Mouse (Mus musculus) CH12.LX (cell line): ENCODE results near the gene Rnf123. TPM values are rescaled to one million over a fixed set of nuclear protein-coding genes. Genes with fewer than 3 reads are reported as not detected.

Source experiments
- DNase-seq: peaks from one replicate; pipeline ENCODE4 v3.0.0-alpha.2; 2013; ENCODE audit errors: extremely low read depth
- H3K27ac ChIP-seq: 2 replicates; pipeline ENCODE4 v1.5.1; 2012; ENCODE audit warnings: low read depth, mild to moderate bottlenecking, control low read depth, moderate library complexity; ENCODE audit not compliant: insufficient read depth
- H3K27me3 ChIP-seq: replicated peaks from 2 replicates; pipeline ENCODE3; 2012; ENCODE audit warnings: inconsistent platforms
- H3K36me3 ChIP-seq, 2 experiments: replicated peaks in 1 of 2; 2 replicates each; pipeline versions ENCODE3 to v1.6.1; 2012; ENCODE audit warnings: inconsistent platforms in 1 of 2, low read length in 1 of 2, mild to moderate bottlenecking in 1 of 2, mixed read lengths in 1 of 2, moderate library complexity in 1 of 2; ENCODE audit not compliant: control insufficient read depth in 1 of 2, insufficient read depth in 1 of 2
- H3K4me1 ChIP-seq, 2 experiments: 2 replicates each; pipeline ENCODE4 v1.6.1; 2012; ENCODE audit warnings: inconsistent platforms in 1 of 2, moderate library complexity in 1 of 2; ENCODE audit not compliant: insufficient read depth in 2 of 2, control insufficient read depth in 1 of 2
- H3K4me2 ChIP-seq: 2 replicates; pipeline ENCODE4 v1.6.1; 2012; ENCODE audit warnings: low read depth, mild to moderate bottlenecking, control low read depth; ENCODE audit not compliant: poor library complexity, insufficient read depth, severe bottlenecking
- H3K4me3 ChIP-seq, 3 experiments: fragments of 150-350 bp in 1 of 3; sonication (generic) in 1 of 3; replicated peaks in 1 of 3; 2 replicates each; pipeline versions ENCODE3 to v1.5.1; 2011 to 2012; ENCODE audit warnings: low read depth in 2 of 3, low read length in 2 of 3, mild to moderate bottlenecking in 2 of 3, moderate library complexity in 2 of 3, control low read depth in 1 of 3, improper control_type of control experiment in 1 of 3, inconsistent platforms in 1 of 3, mixed read lengths in 1 of 3; ENCODE audit not compliant: poor library complexity in 1 of 3
- H3K79me2 ChIP-seq: replicated peaks from 2 replicates; pipeline ENCODE4 v1.6.1; 2012; ENCODE audit warnings: mild to moderate bottlenecking, moderate library complexity; ENCODE audit not compliant: control insufficient read depth, poor library complexity, insufficient read depth, severe bottlenecking; ENCODE audit errors: extremely low read depth
- H3K9ac ChIP-seq: 2 replicates; pipeline ENCODE4 v1.6.1; 2012; ENCODE audit warnings: low read depth, mild to moderate bottlenecking, control low read depth, moderate library complexity; ENCODE audit not compliant: insufficient read depth
- H3K9me3 ChIP-seq: replicated peaks from 2 replicates; pipeline ENCODE3; 2012; ENCODE audit warnings: low read length, inconsistent platforms, mixed read lengths
- CTCF ChIP-seq, 2 experiments: IDR thresholded peaks in 1 of 2; conservative IDR thresholded peaks in 1 of 2; 2 replicates each; pipeline ENCODE4 v1.5.1; 2011 to 2012; ENCODE audit warnings: low read depth in 2 of 2, low read length in 2 of 2, improper control_type of control experiment in 1 of 2, inconsistent platforms in 1 of 2, mild to moderate bottlenecking in 1 of 2, moderate library complexity in 1 of 2
- ELF1 ChIP-seq: IDR thresholded peaks from 2 replicates; pipeline ENCODE4 v1.6.1; 2014; ENCODE audit warnings: low read depth, mild to moderate bottlenecking, inconsistent platforms, low read length, improper control_type of control experiment
- EP300 ChIP-seq: IDR thresholded peaks from 2 replicates; pipeline ENCODE4 v1.6.1; 2011; ENCODE audit warnings: low read length, improper control_type of control experiment
- HCFC1 ChIP-seq: IDR thresholded peaks from 2 replicates; pipeline ENCODE4 v1.6.1; 2012; ENCODE audit warnings: low read depth, mild to moderate bottlenecking, inconsistent platforms, low read length, improper control_type of control experiment
- IRF4 ChIP-seq: IDR thresholded peaks from 2 replicates; pipeline ENCODE4 v1.6.1; 2014; ENCODE audit warnings: low read depth, mild to moderate bottlenecking, inconsistent platforms, low read length, improper control_type of control experiment
- JUN ChIP-seq: IDR thresholded peaks from 2 replicates; pipeline ENCODE4 v1.6.1; 2011; ENCODE audit warnings: low read depth, mild to moderate bottlenecking, low read length, improper control_type of control experiment, moderate library complexity; ENCODE audit not compliant: insufficient read depth
- KAT2A ChIP-seq: IDR thresholded peaks from 2 replicates; pipeline ENCODE4 v1.6.1; 2012; ENCODE audit warnings: low read length, improper control_type of control experiment, inconsistent platforms; ENCODE audit not compliant: insufficient replicate concordance
- MAX ChIP-seq: IDR thresholded peaks from 2 replicates; pipeline ENCODE4 v1.6.1; 2011; ENCODE audit warnings: low read length, improper control_type of control experiment
- MEF2A ChIP-seq: IDR thresholded peaks from 2 replicates; pipeline ENCODE4 v1.6.1; 2014; ENCODE audit warnings: low read depth, mild to moderate bottlenecking, inconsistent platforms, low read length, improper control_type of control experiment, borderline replicate concordance
- MYC ChIP-seq: IDR thresholded peaks from 2 replicates; pipeline ENCODE4 v1.6.1; 2011; ENCODE audit warnings: low read depth, mild to moderate bottlenecking, improper control_type of control experiment, low read length
- NRF1 ChIP-seq: IDR thresholded peaks from 2 replicates; pipeline ENCODE4 v1.6.1; 2014; ENCODE audit warnings: low read depth, mild to moderate bottlenecking, inconsistent platforms, low read length, improper control_type of control experiment, moderate library complexity
- POLR2AphosphoS2 ChIP-seq: IDR thresholded peaks from 2 replicates; pipeline ENCODE4 v1.6.1; 2011; ENCODE audit warnings: low read depth, low read length, improper control_type of control experiment
- RAD21 ChIP-seq: IDR thresholded peaks from 2 replicates; pipeline ENCODE4 v1.6.1; 2011; ENCODE audit warnings: low read depth, mild to moderate bottlenecking, low read length, improper control_type of control experiment, moderate library complexity
- SMC3 ChIP-seq: IDR thresholded peaks from 2 replicates; pipeline ENCODE4 v1.6.1; 2011; ENCODE audit warnings: low read depth, low read length, improper control_type of control experiment
- TBP ChIP-seq: conservative IDR thresholded peaks from 2 replicates; pipeline ENCODE4 v1.6.1; 2011; ENCODE audit warnings: low read depth, low read length, improper control_type of control experiment
- UBTF ChIP-seq: IDR thresholded peaks from 2 replicates; pipeline ENCODE4 v1.6.1; 2012; ENCODE audit warnings: low read depth, mild to moderate bottlenecking, inconsistent platforms, low read length, improper control_type of control experiment, moderate library complexity
- USF2 ChIP-seq: conservative IDR thresholded peaks from 2 replicates; pipeline ENCODE4 v1.6.1; 2011; ENCODE audit warnings: low read depth, low read length, improper control_type of control experiment
- ZC3H11A ChIP-seq: IDR thresholded peaks from 2 replicates; pipeline ENCODE4 v1.6.1; 2012; ENCODE audit warnings: low read depth, mild to moderate bottlenecking, inconsistent platforms, low read length, improper control_type of control experiment
- ZKSCAN1 ChIP-seq: IDR thresholded peaks from 2 replicates; pipeline ENCODE4 v1.6.1; 2012; ENCODE audit warnings: low read depth, inconsistent platforms, low read length, improper control_type of control experiment, borderline replicate concordance
- ZNF384 ChIP-seq: IDR thresholded peaks from 2 replicates; pipeline ENCODE4 v1.6.1; 2012; ENCODE audit warnings: low read depth, low read length, improper control_type of control experiment, inconsistent platforms
- dilution Hi-C: fragments of 300-500 bp; cut with MboI; formaldehyde crosslinking; loops from 2 replicates; pipeline ENCODE4 v1.14.3; 2020; ENCODE audit warnings: low sequenced_read_pairs; ENCODE audit not compliant: extremely low pct_unique_long_range_greater_than_20kb, extremely low pct_ligation_motif_present
- in situ Hi-C: fragments of 300-500 bp; cut with MboI; formaldehyde crosslinking; loops from 3 replicates; pipeline ENCODE4 v1.14.3; 2019; ENCODE audit warnings: low sequenced_read_pairs, low pct_ligation_motif_present, low pct_unique_long_range_greater_than_20kb, mixed read lengths
- polyA plus RNA-seq: library from polyadenylated mRNA; unstranded; fragments of >175 nt; gene quantifications from 2 replicates; pipeline ENCODE4 v1.2.1, GENCODE M21; 2012; ENCODE audit warnings: low read depth; ENCODE audit not compliant: insufficient read length
- total RNA-seq, 2 experiments: library from RNA; depleted of rRNA; stranded (reverse); fragments of 300-350 nt in 1 of 2; fragments of >200 nt in 1 of 2; gene quantifications; 2 replicates each; pipeline ENCODE4 v1.2.3; 2012 to 2014

The Rnf123 gene
- total and polyA plus RNA-seq, 3 experiments = 10.0 to 50.0 (median 28.8) TPM

- dilution Hi-C loops (no loop called here), in situ Hi-C loops (no loop called here)
- peaks cover 53 to 82% of the 10 kb centered on the region in 2 experiments for H3K36me3 ChIP-seq
- H3K9ac ChIP-seq = no peak overlapping the region
- TF ChIP-seq ZC3H11A (no peak), SMC3 (no peak), KAT2A (no peak), POLR2AphosphoS2 (no peak), MYC (no peak), MAX (no peak), ZKSCAN1 (no peak), JUN (no peak), NRF1 (no peak), TBP (no peak), IRF4 (no peak), RAD21 (no peak), UBTF (no peak), CTCF (conservative IDR thresholded peaks at IDR 0.05 in 1 of 2, IDR thresholded peaks at IDR 0.05 in 1 of 2; ENCODE audit: low read depth in 2 of 2, low read length in 2 of 2) (no peak), USF2 (no peak), ELF1 (no peak), ZNF384 (no peak), MEF2A (no peak)
- DNase-seq = no peak
- no peaks in the 10 kb centered on the region for H3K27me3 ChIP-seq
- no peak overlapping the region for H3K4me2 ChIP-seq
- no peak overlapping the region for H3K4me3 ChIP-seq
- H3K27ac ChIP-seq = no peak overlapping the region
- H3K79me2 ChIP-seq = no peaks in the 10 kb centered on the region
- peaks cover 0 to 8% of the 10 kb centered on the region in 2 experiments; a peak in 2 of 4 replicates for H3K4me1 ChIP-seq
- no peaks in the 10 kb centered on the region for H3K9me3 ChIP-seq
These were observed 10.6 kb downstream of the Rnf123 start for GRCm38 (mm10) chr9:108072481-108072924.

- no peaks in the 10 kb centered on the region for H3K9me3 ChIP-seq
- H3K9ac ChIP-seq = no peak overlapping the region
- no peaks in the 10 kb centered on the region for H3K79me2 ChIP-seq
- no peaks in the 10 kb centered on the region for H3K27me3 ChIP-seq
- no peak overlapping the region for H3K4me2 ChIP-seq
- dilution Hi-C loops = no loop called here
- peaks cover 60 to 83% of the 10 kb centered on the region in 2 experiments for H3K36me3 ChIP-seq
- DNase-seq = no peak
- no peak for TF ChIP-seq EP300
- TF ChIP-seq JUN = no peak
- no peak for TF ChIP-seq HCFC1
- TF ChIP-seq, all 38 proteins: peak for 0
- no peak overlapping the region for H3K4me3 ChIP-seq
- H3K27ac ChIP-seq = no peak overlapping the region
- H3K4me1 ChIP-seq = peaks cover 0 to 1% of the 10 kb centered on the region in 2 experiments; a peak in 1 of 4 replicates
- in situ Hi-C loops = no loop called here
These were observed 11.3 kb downstream of the Rnf123 start for GRCm38 (mm10) chr9:108071801-108072200.
